Comparison of ENCODE assay signal across 8 mouse cellular contexts in the genomic region with DNA sequence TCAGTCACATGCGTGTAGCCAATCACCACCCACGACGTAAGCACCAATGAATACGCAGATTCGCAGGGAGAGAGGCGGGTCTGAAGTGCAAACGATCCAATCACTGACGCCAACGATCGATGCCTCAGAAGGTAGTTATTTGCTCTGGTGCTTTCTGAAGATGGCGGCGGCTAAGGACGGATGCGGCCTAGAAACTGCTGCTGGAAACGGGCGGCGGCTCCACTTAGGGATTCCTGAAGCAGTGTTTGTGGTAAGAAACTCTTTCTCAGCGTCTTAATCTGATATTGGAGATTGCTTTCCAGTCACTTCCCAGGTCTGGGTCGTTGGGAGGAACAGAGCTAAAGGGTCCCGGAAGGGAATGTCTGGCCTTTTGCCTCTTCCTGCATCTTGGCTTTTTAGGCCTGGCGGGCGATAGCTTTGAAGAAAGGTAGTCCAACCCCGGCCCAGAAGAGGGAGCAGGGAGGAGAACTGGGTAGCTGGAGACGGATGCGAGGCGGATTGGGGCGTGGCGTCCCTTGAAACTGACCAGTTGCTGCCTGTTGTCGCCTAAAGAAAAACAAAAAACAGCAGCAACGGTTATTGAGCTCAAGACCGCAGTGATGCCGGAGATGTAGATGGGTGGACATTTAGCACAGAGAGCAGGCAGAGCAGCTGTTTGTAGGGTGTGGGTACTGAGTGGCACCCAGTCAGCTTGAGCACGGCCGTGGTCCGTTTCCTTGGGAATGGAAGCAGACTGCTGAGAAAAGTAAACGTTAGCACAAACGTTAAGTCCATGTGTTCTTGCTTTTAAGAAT. TPM values are rescaled to one million over a fixed set of nuclear protein-coding genes. Genes with fewer than 3 reads are reported as not detected.
DNase-seq lines count a peak whose midpoint lies in the region; ATAC-seq lines count a peak whose summit lies in the region.

Vbp1 (plus strand) TSS at position 121 of the 794 bp plus-strand sequence.

- intact Hi-C loops in gastrocnemius, postnatal 14 days (cut with DNase I; ENCODE audit: low total_unique reads) = no loop called here
- intact Hi-C loops in left cerebral cortex, postnatal 10 days (cut with DNase I) = loop anchor here (5.0 kb wide), 1 partner anchor 132 kb away; the partner anchor contains the start of genes F8 and Fundc2

- peak; percentile 88 to 94 for DNase-seq in adrenal gland, adult (ENCODE audit: inconsistent age in 2 of 2, low spot score in 1 of 2)
- DNase-seq in embryo, embryonic 10.5 days (ENCODE audit: low spot score) = peak; percentile 93
- peak; percentile 83 for DNase-seq in gastrocnemius, postnatal 14 days
- DNase-seq in left cerebral cortex, postnatal 10 days (ENCODE audit: extremely low spot score in 1 of 2, low spot score in 2 of 2) = peak; percentile 85 to 86
- peak; percentile 84 for DNase-seq in right cerebral cortex, postnatal 25 days
- DNase-seq in urinary bladder, postnatal 4 days (ENCODE audit: low spot score in 2 of 2) = peak; percentile 75 to 79

- peak; percentile 99 for ATAC-seq in inflammation-experienced regulatory T-cells, adult 6 months
- ATAC-seq in megakaryocyte-erythroid progenitor cell, adult 5-6 weeks (replicated peaks; ENCODE audit: low FRiP score, low TSS enrichment, poor library complexity, severe bottlenecking) = peak; percentile 100

RNA-seq across cellular contexts. Expression of gene Vbp1, which starts in this region (rescaled TPM):
- 10 to 100 TPM; 40.1 to 46.2 TPM for total RNA-seq in gastrocnemius, postnatal 14 days (2021)
- 100 to 1,000 TPM; 116 to 172 (median 117) TPM for polyA plus RNA-seq in inflammation-experienced regulatory T-cells, adult 6 months (2017; shearing (Covaris generic))
- total RNA-seq in left cerebral cortex, postnatal 10 days (2021) = 10 to 100 TPM; 81.0 to 88.6 TPM
- 80.1 and 96.6 TPM in 2 replicates for total RNA-seq in megakaryocyte-erythroid progenitor cell, adult 5-6 weeks (2014; fragmentation: Nextera tagmentation)
- total RNA-seq in megakaryocyte-erythroid progenitor cell, adult 5-6 weeks (2017) = 183 and 186 TPM in 2 replicates

Comparison
In these comparisons a context has a peak if more than half of its experiments do, and no peak if none do; other contexts are left out.
1. Peak in every context shown above with its lines: DNase-seq and ATAC-seq.